Mouse (Mus musculus) kidney, embryonic 16.5 days (tissue): ENCODE measurements around the gene Rps23. TPM values are rescaled to one million over a fixed set of nuclear protein-coding genes. Genes with fewer than 3 reads are reported as not detected.

Experiments used
- ATAC-seq: fragments of 200-750 bp; cut with Nextera tagmentation; 2 replicates; pipeline ENCODE4 v1.8.0; 2017; ENCODE audit warnings: moderate TSS enrichment; ENCODE audit not compliant: low FRiP score, low TSS enrichment
- H3K27ac ChIP-seq: fragments of 300-500 bp; sonication (generic); 2 replicates; pipeline ENCODE4 v1.5.1; 2014; ENCODE audit warnings: low read length
- H3K27me3 ChIP-seq: fragments of 300-500 bp; sonication (generic); 2 replicates; pipeline ENCODE4 v1.6.1; 2014; ENCODE audit warnings: low read length, control low read depth, mixed read lengths; ENCODE audit not compliant: insufficient read depth
- H3K36me3 ChIP-seq: fragments of 300-500 bp; sonication (generic); 2 replicates; pipeline ENCODE4 v1.6.1; 2014; ENCODE audit warnings: low read length, control low read depth, mixed read lengths; ENCODE audit not compliant: insufficient read depth
- H3K4me1 ChIP-seq: fragments of 300-500 bp; sonication (generic); 2 replicates; pipeline ENCODE4 v1.6.1; 2014; ENCODE audit warnings: low read length, control low read depth, mixed read lengths; ENCODE audit not compliant: insufficient read depth
- H3K4me2 ChIP-seq: fragments of 300-500 bp; sonication (generic); replicated peaks from 2 replicates; pipeline ENCODE4 v1.6.1; 2014; ENCODE audit warnings: low read depth, low read length
- H3K4me3 ChIP-seq: fragments of 300-500 bp; sonication (generic); 2 replicates; pipeline ENCODE4 v1.5.1; 2014; ENCODE audit warnings: mild to moderate bottlenecking, low read length
- H3K9ac ChIP-seq: fragments of 300-500 bp; sonication (generic); replicated peaks from 2 replicates; pipeline ENCODE4 v1.6.1; 2014; ENCODE audit warnings: low read length
- H3K9me3 ChIP-seq: fragments of 300-500 bp; sonication (generic); 2 replicates; pipeline ENCODE4 v1.6.1; 2016; ENCODE audit warnings: low read length, control low read depth
- WGBS: fragments of 180-500 bp; shearing (Covaris S2); extraction: QIAGEN DNeasy Blood & Tissue Kit; methylation state at CpG from one replicate; pipeline ENCODE4 v1.1.7; 2014; 5-methylcytosine and 5-hydroxymethylcytosine counted together
- polyA plus RNA-seq: library from polyadenylated mRNA; unstranded; fragments of >200 nt; fragmentation: Nextera tagmentation; extraction: Ambion mirVana; gene quantifications from 2 replicates; pipeline ENCODE4 v1.2.1, GENCODE M21; 2015

The Rps23 gene
- polyA plus RNA-seq, result 151 and 177 TPM in 2 replicates

DNA sequence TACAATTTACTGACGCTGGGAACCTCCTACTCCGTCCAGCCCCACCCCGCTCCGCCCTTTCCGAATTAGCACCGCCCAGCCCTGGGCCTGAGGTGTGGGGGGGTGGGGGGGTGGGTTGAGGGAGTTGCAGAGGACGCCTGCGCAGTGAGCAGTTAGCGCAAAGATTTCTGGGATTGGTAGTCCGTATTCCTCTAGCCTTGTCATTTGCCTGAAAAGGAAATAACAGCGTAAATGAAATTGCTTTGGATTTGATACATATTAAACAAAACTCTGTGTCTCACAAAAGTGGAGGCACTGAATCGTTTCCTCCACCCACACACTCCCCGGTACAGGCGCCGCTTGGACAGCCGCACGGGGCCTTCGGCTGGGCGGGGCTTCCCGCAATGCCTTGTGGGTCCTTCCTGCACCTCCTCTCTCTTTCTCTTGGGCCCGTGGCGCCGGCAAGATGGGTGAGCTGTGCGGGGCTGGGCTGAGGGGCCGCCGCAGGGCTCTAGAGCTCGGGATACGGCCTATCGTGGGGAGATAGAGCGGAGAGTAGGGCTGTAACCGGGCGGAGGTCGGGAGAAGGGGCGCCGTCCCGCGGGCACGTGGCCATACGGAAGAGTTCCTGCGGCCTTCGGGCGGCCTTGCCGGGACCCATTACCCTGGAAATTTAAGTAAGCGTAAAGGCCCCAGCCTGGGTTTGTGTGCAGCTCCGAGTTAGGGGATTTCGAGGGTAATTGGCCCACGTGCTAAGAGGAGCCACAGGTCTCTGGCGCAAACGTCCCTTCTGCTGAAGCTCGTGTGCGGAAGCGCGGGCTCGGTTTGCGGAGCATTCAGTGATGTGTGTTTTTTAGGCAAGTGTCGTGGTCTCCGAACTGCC is at the start of gene Rps23:
TSS of gene Rps23 (plus strand) at position 208 of the 862 bp plus-strand sequence.
- Histone ChIP-seq H3K27me3 (no peaks in the 10 kb centered on the region), H3K9ac (peak within 1 kb of the TSS; percentile 98), H3K4me3 (peak within 1 kb of the TSS; percentile 93), H3K36me3 (peaks cover 25% of the 10 kb centered on the region), H3K4me1 (peaks cover 4% of the 10 kb centered on the region; the same call in 1 of the 2 replicates), H3K27ac (peak within 1 kb of the TSS; percentile 81), H3K4me2 (peak within 1 kb of the TSS; percentile 71), H3K9me3 (no peaks in the 10 kb centered on the region)
- peak; percentile 98 for ATAC-seq
- WGBS, result under 1% methylated on average over 57 of the region's 57 CpGs

DNA sequence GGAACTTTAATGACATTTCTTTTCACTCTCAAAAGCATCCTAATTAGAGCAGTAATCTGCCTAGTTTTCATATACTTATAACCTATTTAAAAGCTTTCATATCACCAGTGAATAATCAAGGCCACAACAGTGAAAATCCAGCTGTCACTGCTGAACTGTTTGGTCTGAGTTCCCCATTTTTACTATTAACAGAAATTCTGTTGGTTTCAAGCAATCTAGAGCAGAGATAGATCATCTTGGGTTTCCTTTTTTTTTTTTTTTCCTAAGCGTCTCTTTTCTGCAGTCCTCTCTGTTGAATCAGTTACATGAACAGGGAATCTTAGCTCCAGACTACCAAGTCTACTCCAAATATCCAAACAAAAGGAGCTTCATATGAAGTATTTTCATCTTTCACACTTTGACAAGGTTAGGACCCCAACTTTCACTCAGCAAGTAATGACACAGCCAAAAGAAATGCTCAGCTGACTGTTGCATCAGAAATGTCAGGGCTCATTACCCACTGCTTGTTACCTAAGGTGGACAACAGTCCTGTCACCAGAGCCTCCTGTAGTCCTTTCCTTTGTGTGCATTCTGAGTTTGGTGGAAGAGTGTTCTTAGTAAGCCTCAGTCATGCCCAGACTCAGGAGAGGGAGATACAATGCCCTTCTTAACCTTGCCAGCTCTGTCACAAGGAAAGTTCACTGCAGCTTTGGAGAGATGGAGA is 40.9 kb upstream of the Rps23 start:
- Histone ChIP-seq H3K9ac (no peak overlapping the region), H3K4me1 (peaks cover 5% of the 10 kb centered on the region; the same call in 1 of the 2 replicates), H3K27me3 (no peaks in the 10 kb centered on the region), H3K36me3 (no peaks in the 10 kb centered on the region), H3K4me2 (no peak overlapping the region), H3K4me3 (no peak overlapping the region), H3K27ac (no peak overlapping the region), H3K9me3 (no peaks in the 10 kb centered on the region)
- 80% methylated on average over 1 of the region's 1 CpGs for WGBS
- ATAC-seq, result no peak

DNA sequence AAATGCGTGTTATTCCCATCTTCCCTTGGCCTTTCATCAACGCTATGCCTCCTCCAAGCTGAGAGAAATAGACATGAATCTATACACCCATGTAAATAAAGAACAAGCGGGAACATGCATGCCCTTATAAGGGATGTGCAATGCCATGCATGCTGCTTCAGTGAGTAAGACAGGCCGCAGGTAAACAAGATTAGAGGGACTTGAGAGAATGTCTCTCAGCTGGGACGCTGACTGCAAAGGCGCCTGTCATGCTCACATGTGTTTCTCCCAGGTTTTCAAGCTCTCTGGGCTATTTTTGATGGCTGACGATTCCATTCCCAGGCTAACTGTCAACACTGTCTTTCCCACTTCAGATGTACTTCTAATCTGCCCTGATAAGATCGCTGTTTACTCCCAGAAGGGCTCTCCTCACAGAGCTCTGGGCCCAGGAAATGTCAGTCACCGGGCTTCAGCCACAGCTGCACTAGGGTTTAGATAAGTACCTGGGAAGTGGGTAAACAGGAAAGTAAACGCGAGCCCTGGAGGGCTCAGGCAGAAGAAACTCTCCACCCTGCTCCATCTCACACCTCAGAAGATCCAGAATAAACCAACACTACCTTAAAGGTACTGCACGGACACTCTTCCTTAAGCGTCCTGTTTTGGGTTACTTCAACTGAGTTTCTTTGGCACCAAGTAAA is 36.8 kb upstream of the Rps23 start:
- WGBS, result 50% methylated on average over 13 of the region's 13 CpGs
- Histone ChIP-seq H3K9me3 (no peaks in the 10 kb centered on the region), H3K4me2 (peak overlapping the region; percentile 74), H3K27ac (no peak overlapping the region), H3K27me3 (no peaks in the 10 kb centered on the region), H3K36me3 (no peaks in the 10 kb centered on the region), H3K4me1 (peaks cover 5% of the 10 kb centered on the region; the same call in 1 of the 2 replicates), H3K9ac (no peak overlapping the region), H3K4me3 (peak overlapping the region; percentile 52)
- peak; percentile 57; the same call in 1 of the 2 replicates for ATAC-seq

DNA sequence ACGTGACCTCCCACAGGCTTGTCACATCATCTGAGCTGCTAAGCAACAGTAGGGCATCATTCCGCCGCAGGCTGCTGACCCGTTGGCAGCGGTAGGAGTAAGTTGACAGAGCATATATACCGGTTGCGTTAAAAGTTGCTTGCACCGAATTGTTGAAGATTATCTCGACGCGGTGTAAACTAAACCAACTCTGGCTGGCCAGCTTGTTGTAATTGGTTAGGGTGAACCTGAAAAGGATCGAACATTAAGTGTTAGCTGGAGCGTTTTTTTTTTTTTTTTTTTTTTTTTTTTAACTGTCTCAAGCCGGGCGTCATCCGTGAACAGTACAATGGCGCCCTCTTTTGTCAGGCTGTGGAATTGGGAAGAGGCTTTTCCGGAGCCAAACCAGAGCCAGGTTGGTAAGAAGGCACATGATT is 36.2 kb upstream of the Rps23 start:
- Histone ChIP-seq H3K27ac (no peak overlapping the region), H3K9ac (peak overlapping the region; percentile 60), H3K4me2 (peak overlapping the region; percentile 74), H3K27me3 (no peaks in the 10 kb centered on the region), H3K36me3 (no peaks in the 10 kb centered on the region), H3K4me1 (peaks cover 5% of the 10 kb centered on the region; the same call in 1 of the 2 replicates), H3K9me3 (no peaks in the 10 kb centered on the region), H3K4me3 (peak overlapping the region; percentile 52)
- ATAC-seq, result peak; percentile 62; the same call in 1 of the 2 replicates
- 1% methylated on average over 18 of the region's 18 CpGs for WGBS

DNA sequence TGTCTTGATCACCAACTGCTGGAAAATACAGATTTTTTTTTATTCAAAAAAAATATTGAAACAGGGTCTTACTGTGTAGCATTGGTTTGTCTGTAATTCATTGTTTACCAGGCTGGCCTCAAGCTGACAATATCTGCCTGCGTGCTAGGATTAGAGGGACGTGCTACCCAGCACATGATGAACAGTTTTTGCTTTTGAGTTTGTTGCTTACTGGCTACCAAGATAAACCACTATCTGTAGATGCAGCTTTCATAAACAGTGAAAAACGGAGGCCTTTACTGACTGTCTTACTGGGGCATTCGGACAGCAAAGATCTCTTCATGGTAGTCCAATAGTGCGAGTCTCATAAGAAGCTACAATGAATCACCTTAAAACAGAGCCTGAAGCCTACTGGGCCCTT is 32.6 kb upstream of the Rps23 start:
- no peak for ATAC-seq
- Histone ChIP-seq H3K27me3 (no peaks in the 10 kb centered on the region), H3K9ac (no peak overlapping the region), H3K4me2 (no peak overlapping the region), H3K9me3 (no peaks in the 10 kb centered on the region), H3K4me3 (no peak overlapping the region), H3K4me1 (peaks cover 5% of the 10 kb centered on the region; the same call in 1 of the 2 replicates), H3K36me3 (no peaks in the 10 kb centered on the region), H3K27ac (no peak overlapping the region)
- 89% methylated on average over 5 of the region's 5 CpGs for WGBS

DNA sequence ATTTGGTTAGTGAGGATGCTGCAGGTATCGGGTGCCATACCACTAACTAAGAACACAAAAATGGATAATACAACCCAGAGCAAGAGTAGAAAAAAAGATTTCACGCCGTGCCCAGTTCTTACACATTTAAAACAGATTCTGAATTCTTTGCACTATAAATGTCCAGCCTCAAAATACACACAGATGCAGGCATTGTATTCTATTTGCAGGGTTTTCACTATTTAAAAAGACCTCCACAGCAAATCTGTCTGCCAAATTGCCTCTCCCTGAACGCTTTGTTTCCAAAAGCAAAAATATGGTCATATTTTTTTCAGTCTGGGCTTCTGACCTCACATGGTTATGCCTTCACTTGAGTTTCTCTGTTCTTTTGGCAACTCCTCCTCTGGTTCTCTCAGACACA is 27.9 kb upstream of the Rps23 start:
- Histone ChIP-seq H3K27ac (no peak overlapping the region), H3K36me3 (no peaks in the 10 kb centered on the region), H3K9ac (no peak overlapping the region), H3K9me3 (peaks cover 3% of the 10 kb centered on the region; the same call in 1 of the 2 replicates), H3K4me3 (no peak overlapping the region), H3K4me1 (no peaks in the 10 kb centered on the region), H3K27me3 (no peaks in the 10 kb centered on the region), H3K4me2 (no peak overlapping the region)
- ATAC-seq, result no peak
- WGBS, result 90% methylated on average over 4 of the region's 4 CpGs

DNA sequence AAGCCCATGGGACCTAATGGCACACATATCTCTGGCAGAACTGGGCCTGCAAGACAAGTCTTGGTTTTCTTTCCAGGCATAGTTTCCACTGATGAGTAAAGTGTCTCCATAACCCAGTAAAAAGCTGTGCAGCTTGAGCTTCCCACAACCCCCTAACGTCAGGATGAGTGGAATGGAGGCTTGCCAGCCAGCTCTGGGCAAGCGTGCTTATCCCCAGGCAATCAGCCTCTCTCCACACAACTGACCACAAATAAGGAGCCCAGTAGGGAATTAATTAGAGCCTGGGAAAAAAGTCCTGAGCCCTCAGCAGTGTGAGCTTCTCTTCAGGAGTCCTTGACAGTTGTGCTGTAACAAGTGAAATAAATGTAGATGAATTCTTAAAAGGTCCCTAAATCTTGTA is 26.7 kb upstream of the Rps23 start:
- H3K4me1 ChIP-seq, result no peaks in the 10 kb centered on the region
- ATAC-seq, result no peak
- 48% methylated on average over 2 of the region's 2 CpGs for WGBS

DNA sequence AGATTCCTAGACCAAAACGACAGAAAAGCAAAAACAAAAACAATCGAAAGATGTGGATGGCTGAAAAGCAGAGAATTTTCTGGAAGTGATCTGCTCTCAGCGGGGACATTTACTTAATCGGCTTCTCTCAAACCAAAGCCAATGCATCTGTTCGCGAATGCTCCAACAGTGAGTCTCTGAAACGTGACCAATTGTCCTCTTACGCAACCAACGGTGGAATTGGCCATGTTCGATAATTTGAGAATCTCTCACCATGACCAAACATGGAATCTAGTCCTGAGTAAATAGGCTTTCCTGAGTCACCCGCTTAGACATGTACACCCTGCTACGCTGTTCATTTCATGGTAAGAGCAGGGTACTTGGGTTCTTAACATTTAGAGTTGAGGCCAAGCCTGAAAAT is 25.9 kb upstream of the Rps23 start:
- 89% methylated on average over 12 of the region's 12 CpGs for WGBS
- ATAC-seq, result no peak
- H3K4me1 ChIP-seq, result no peaks in the 10 kb centered on the region

More for the DNA sequence above, 26.7 kb upstream of the Rps23 start:
- no peak overlapping the region for H3K4me3 ChIP-seq
- H3K36me3 ChIP-seq, result no peaks in the 10 kb centered on the region
- no peak overlapping the region for H3K9ac ChIP-seq
- H3K27ac ChIP-seq, result no peak overlapping the region
- H3K4me2 ChIP-seq, result no peak overlapping the region
- peaks cover 3% of the 10 kb centered on the region; the same call in 1 of the 2 replicates for H3K9me3 ChIP-seq
- H3K27me3 ChIP-seq, result no peaks in the 10 kb centered on the region

DNA sequence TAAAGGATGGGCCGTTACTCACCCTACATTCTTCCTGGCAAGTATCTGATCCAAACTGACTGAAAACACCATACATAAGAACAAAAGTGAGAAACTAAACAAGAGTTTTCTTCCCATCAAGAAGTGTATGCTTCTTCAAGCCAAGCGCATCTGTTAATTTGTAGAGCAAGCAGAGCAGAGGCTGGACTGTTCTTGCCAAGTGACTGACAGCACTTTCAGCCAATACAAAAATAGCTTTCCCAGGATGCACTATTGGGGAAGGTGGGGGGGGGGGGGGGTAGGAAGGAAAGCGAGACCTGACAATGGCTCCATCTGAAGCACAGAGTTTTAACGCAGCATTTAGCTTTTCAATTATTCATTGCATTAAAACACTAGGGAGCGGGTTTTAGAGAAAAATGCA is 17.6 kb upstream of the Rps23 start, which contains the start of gene Atp6ap1l:
TSS of gene Atp6ap1l (minus strand) at position 180 of the 400 bp plus-strand sequence.
- no peak for ATAC-seq
- 85% methylated on average over 5 of the region's 5 CpGs for WGBS

More for the DNA sequence above, 25.9 kb upstream of the Rps23 start:
- Histone ChIP-seq H3K27me3 (no peaks in the 10 kb centered on the region), H3K9me3 (peaks cover 3% of the 10 kb centered on the region; the same call in 1 of the 2 replicates), H3K4me3 (no peak overlapping the region), H3K4me2 (no peak overlapping the region), H3K9ac (no peak overlapping the region), H3K27ac (no peak overlapping the region), H3K36me3 (no peaks in the 10 kb centered on the region)

More for the DNA sequence above, 17.6 kb upstream of the Rps23 start, which contains the start of gene Atp6ap1l:
- H3K4me1 ChIP-seq, result no peaks in the 10 kb centered on the region
- no peak within 1 kb of the TSS for H3K4me2 ChIP-seq
- no peak within 1 kb of the TSS for H3K27ac ChIP-seq
- H3K36me3 ChIP-seq, result no peaks in the 10 kb centered on the region
- no peaks in the 10 kb centered on the region for H3K27me3 ChIP-seq
- H3K4me3 ChIP-seq, result no peak within 1 kb of the TSS
- H3K9ac ChIP-seq, result no peak within 1 kb of the TSS
- H3K9me3 ChIP-seq, result no peaks in the 10 kb centered on the region
